Mouse (Mus musculus): ENCODE measurements around the gene Ccdc92b. TPM values are rescaled to one million over a fixed set of nuclear protein-coding genes. Genes with fewer than 3 reads are reported as not detected.

Ccdc92b gene
- total RNA-seq, 2 experiments from 2014 or later = 34.2 to 35.5 TPM

DNA sequence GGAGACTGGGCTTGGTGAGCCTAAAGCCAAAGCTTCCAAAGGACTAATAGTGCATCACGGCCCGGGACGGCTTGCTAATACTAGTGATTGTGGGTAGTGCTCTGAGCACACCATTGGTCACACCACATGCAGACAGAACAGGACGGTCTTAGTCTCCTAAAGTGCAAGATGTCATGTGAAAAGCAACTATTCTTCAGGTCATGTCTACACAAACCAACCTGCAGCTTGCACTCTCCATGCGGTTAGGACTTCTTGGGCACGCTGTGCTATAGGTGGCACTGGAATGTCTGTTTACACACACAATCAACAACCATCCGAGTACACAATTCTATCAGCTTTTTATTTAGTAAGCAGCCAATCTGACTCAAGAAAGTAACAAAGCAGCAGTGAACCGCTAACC, 55.3 kb downstream of the Ccdc92b start:
- no peak for DNase-seq (ENCODE audit: low spot score in 2 of 2)

DNA sequence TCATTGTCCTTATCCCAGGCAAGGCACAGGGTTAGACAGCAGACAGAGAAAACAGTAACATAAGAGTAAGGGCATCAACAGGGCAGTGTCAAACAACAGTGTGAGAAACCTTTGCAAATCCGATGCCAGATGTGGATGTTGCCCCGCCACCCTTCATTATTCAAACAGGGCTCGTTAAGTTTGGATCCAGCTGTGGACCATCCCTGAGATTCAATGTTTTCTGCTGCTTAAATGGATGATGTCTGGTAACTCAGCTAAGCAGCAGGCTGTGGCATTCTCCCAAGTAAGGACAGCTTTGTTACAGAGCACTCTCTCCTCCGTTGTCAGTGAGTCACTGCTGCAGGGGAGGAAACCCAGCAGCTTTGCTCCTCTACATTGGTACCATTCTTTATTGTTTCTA, 55.8 kb downstream of the Ccdc92b start:
- DNase-seq (ENCODE audit: low spot score in 2 of 2) = peak; percentile 55 to 69

Other genes with a start within 250 kb of the Ccdc92b start
- gene Rap1gap2, start 8.7 kb upstream of the Ccdc92b start, total RNA-seq (2021) = 100 to 1,000 TPM; 175 to 181 TPM
- gene Cluh, start 29.9 kb downstream of the Ccdc92b start, total RNA-seq (2021) = 10 to 100 TPM; 69.0 to 71.1 TPM
- 100 to 1,000 TPM; 393 to 415 TPM for gene Pafah1b1, start 105.1 kb downstream of the Ccdc92b start, total RNA-seq (2021)
- 10 to 100 TPM; 30.4 to 33.5 TPM for gene Mettl16, start 151.2 kb downstream of the Ccdc92b start, total RNA-seq (2021)
- gene Mnt, start 211.3 kb downstream of the Ccdc92b start, total RNA-seq (2021) = 10 to 100 TPM; 35.1 to 36.0 TPM

All from left cerebral cortex, adult 18-20 months (tissue).